Mouse (Mus musculus) liver, embryonic 13.5 days (tissue): ENCODE results near the gene Plekha6. TPM values are rescaled to one million over a fixed set of nuclear protein-coding genes. Genes with fewer than 3 reads are reported as not detected.

ENCODE experiments used
- ATAC-seq: fragments of 200-750 bp; cut with Nextera tagmentation; 2 replicates; pipeline ENCODE4 v1.8.0; 2017; ENCODE audit warnings: low read depth, mild to moderate bottlenecking, moderate number of reproducible peaks, moderate library complexity
- DNase-seq: peaks from one replicate; pipeline ENCODE4 v3.0.0; 2022
- H3K27ac ChIP-seq: fragments of 300-500 bp; sonication (generic); 2 replicates; pipeline ENCODE4 v1.5.1; 2015; ENCODE audit warnings: moderate library complexity, mild to moderate bottlenecking, inconsistent platforms
- H3K27me3 ChIP-seq: fragments of 300-500 bp; sonication (generic); 2 replicates; pipeline ENCODE4 v1.6.1; 2015; ENCODE audit warnings: mild to moderate bottlenecking, inconsistent platforms
- H3K36me3 ChIP-seq: fragments of 300-500 bp; sonication (generic); 2 replicates; pipeline ENCODE4 v1.6.1; 2015; ENCODE audit warnings: mild to moderate bottlenecking, inconsistent platforms
- H3K4me1 ChIP-seq: fragments of 300-500 bp; sonication (generic); replicated peaks from 2 replicates; pipeline ENCODE4 v1.6.1; 2015; ENCODE audit warnings: inconsistent platforms
- H3K4me2 ChIP-seq: fragments of 300-500 bp; sonication (generic); 2 replicates; pipeline ENCODE4 v1.6.1; 2015; ENCODE audit warnings: inconsistent platforms, mild to moderate bottlenecking, moderate library complexity
- H3K4me3 ChIP-seq: fragments of 300-500 bp; sonication (generic); replicated peaks from 2 replicates; pipeline ENCODE4 v1.5.1; 2015; ENCODE audit warnings: mild to moderate bottlenecking, inconsistent platforms
- H3K9ac ChIP-seq: fragments of 300-500 bp; sonication (generic); 2 replicates; pipeline ENCODE4 v1.6.1; 2015; ENCODE audit warnings: mild to moderate bottlenecking, inconsistent platforms
- H3K9me3 ChIP-seq: fragments of 300-500 bp; sonication (generic); replicated peaks from 2 replicates; pipeline ENCODE4 v1.6.1; 2016; ENCODE audit warnings: inconsistent platforms
- WGBS: fragments of 180-500 bp; shearing (Covaris S2); methylation state at CpG from one replicate; pipeline ENCODE4 v1.1.7; 2015; ENCODE audit not compliant: insufficient replicate concordance; 5-methylcytosine and 5-hydroxymethylcytosine counted together
- polyA plus RNA-seq: library from polyadenylated mRNA; unstranded; fragments of >200 nt; fragmentation: Nextera tagmentation; extraction: Ambion mirVana; gene quantifications from 2 replicates; pipeline ENCODE4 v1.2.1, GENCODE M21; 2015

Gene Plekha6
- polyA plus RNA-seq, 1 experiment from 2014 or later, result 1.9 TPM

DNA sequence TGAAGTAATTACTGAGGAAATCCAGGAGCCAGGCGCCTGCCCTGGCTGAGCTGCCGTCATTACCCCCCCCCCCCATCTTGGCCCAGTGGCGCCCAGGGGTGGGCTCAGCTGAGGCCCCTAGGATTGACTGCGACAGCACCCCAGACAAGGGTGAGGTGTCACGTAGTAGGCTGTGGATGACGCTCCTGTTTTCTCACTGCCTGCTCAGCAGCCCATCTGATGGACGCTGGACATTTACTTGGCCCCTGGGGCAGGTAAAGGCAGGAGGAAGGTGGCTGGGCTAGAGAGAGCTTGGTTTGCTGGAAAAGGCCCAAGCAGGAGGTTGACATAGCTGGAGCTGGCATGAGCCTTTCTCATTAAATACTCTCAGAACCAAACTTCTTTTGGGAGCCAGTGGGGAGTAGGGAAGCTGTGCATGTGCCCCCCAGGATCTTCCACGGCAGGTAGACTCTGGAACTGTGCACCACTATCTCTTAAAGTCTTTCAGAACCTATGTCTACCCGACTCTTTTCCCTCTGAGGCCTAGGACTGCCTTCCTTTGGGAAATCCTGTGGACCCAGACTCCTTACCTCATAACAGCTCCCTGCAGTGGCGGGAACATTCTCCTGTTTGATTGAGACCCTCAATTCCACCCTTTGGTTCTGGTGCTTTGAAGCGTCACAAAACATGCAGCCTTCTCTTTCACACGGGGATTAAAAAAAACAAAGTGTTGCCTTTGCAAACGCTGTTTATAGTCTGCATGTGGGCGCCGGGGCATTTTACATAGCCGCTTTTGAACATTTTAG is 19.3 kb downstream of the Plekha6 start:
- Histone ChIP-seq H3K36me3 (no peaks in the 10 kb centered on the region), H3K4me3 (no peak overlapping the region), H3K9me3 (no peaks in the 10 kb centered on the region), H3K27ac (no peak overlapping the region), H3K4me2 (no peak overlapping the region), H3K27me3 (peaks cover 53% of the 10 kb centered on the region), H3K4me1 (peaks cover 10% of the 10 kb centered on the region), H3K9ac (no peak overlapping the region)
- ATAC-seq, result no peak
- no peak for DNase-seq
- 41% methylated on average over 16 of the region's 16 CpGs for WGBS

DNA sequence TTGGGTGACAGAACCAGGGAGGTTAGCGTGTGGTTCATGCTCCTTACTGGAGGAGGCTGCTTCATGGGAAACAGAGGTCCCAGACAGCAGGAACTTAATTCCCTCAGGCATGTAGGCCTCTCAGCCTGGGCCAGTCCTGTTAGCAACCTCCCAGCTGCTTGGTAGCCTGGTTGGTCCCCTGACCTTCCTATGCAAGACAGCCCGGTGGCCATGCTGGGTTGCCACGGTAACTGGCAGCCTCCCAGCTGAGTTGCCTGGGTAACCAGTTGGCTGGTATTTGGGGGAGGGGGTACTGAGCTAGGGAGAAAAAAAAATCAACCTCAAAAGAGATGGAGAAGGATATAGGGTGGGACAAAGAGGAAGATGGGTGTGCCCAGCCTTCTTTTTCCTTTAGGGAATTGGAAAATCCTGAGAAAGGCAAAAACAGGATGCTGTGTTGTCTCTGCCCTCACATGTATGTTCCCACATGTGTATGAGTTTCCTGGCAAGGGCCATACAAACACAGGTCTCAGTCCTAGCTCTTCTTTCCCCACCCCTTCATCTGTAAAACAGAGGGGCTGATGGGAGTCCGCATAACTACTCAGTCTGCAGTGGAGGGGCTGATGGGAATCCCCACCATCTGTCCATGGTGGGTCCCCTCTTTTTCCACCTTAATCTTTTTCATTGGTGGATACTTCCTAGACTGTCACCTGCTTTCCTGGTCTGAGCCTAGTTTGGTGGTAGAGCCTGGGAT is 24.1 kb downstream of the Plekha6 start:
- no peaks in the 10 kb centered on the region for H3K36me3 ChIP-seq
- H3K9ac ChIP-seq, result no peak overlapping the region
- no peak for ATAC-seq
- H3K27ac ChIP-seq, result no peak overlapping the region
- no peak for DNase-seq
- H3K4me2 ChIP-seq, result no peak overlapping the region
- peaks cover 11% of the 10 kb centered on the region for H3K27me3 ChIP-seq
- 26% methylated on average over 4 of the region's 4 CpGs for WGBS
- H3K4me3 ChIP-seq, result no peak overlapping the region
- no peaks in the 10 kb centered on the region for H3K9me3 ChIP-seq
- H3K4me1 ChIP-seq, result no peaks in the 10 kb centered on the region

- Histone ChIP-seq H3K4me2 (no peak overlapping the region), H3K4me3 (no peak overlapping the region), H3K9ac (no peak overlapping the region), H3K27ac (no peak overlapping the region), H3K27me3 (peaks cover 5% of the 10 kb centered on the region), H3K4me1 (no peaks in the 10 kb centered on the region), H3K9me3 (no peaks in the 10 kb centered on the region), H3K36me3 (no peaks in the 10 kb centered on the region)
- DNase-seq, result no peak
- no peak for ATAC-seq
- WGBS, result 67% methylated on average over 8 of the region's 8 CpGs
Observed at GRCm38 (mm10) chr1:133188719-133189118, 24.7 kb downstream of the Plekha6 start.

DNA sequence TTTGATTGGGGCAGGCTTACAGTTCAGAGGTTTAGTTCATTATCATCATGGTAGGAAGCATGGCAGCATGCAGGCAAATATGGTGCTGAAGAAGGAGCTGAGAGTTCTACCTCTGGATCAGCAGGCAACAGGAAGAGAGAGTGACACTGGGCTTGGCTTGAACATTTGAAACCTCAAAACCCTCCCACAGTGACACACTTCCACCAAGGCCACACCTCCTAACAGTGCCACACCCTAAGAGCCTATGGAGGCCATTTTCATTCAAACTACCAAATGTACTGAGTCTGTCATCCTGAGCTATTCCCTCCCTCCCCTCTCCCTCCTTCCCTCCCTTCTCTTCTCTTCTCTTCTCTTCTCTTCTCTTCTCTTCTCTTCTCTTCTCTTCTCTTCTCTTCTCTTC is 25.5 kb downstream of the Plekha6 start:
- H3K36me3 ChIP-seq, result no peaks in the 10 kb centered on the region
- no peak overlapping the region for H3K27ac ChIP-seq
- no peak overlapping the region for H3K4me2 ChIP-seq
- peaks cover 4% of the 10 kb centered on the region for H3K27me3 ChIP-seq
- H3K4me1 ChIP-seq, result no peaks in the 10 kb centered on the region
- DNase-seq (no peak), ATAC-seq (no peak)
- no peak overlapping the region for H3K9ac ChIP-seq
- H3K4me3 ChIP-seq, result no peak overlapping the region
- no peaks in the 10 kb centered on the region for H3K9me3 ChIP-seq

GRCm38 (mm10) chr1:133190550-133190949 is 26.5 kb downstream of the Plekha6 start:
- ATAC-seq, result no peak
- Histone ChIP-seq H3K4me1 (no peaks in the 10 kb centered on the region), H3K36me3 (no peaks in the 10 kb centered on the region), H3K27me3 (peaks cover 4% of the 10 kb centered on the region), H3K4me3 (no peak overlapping the region), H3K9me3 (no peaks in the 10 kb centered on the region), H3K4me2 (no peak overlapping the region), H3K27ac (no peak overlapping the region), H3K9ac (no peak overlapping the region)
- 57% methylated on average over 9 of the region's 9 CpGs for WGBS
- DNase-seq, result no peak

DNA sequence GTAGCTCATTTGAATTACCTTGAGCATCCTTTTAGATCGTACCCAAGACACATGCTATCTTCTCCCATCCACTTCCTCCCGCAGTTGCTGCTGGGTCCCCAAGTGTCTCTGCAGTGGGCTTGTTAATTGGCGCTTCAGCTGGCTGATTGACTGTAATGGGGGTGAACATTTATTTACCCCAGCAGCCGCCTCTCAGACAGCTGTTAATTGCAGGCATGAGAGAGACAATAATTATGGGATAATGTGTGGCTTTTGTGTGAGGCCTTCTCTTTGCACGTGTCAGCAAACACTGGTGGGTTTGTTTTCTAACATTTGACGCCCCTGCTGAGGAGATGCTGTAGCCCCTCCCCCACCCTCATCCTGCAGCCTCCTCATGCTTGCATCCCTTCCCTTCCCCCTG is 32.2 kb downstream of the Plekha6 start:
- Histone ChIP-seq H3K36me3 (no peaks in the 10 kb centered on the region), H3K9ac (no peak overlapping the region), H3K4me1 (no peaks in the 10 kb centered on the region), H3K9me3 (no peaks in the 10 kb centered on the region), H3K4me3 (no peak overlapping the region), H3K27me3 (peaks cover 16% of the 10 kb centered on the region; the same call in 1 of the 2 replicates), H3K4me2 (no peak overlapping the region), H3K27ac (no peak overlapping the region)
- no peak for DNase-seq
- 38% methylated on average over 6 of the region's 6 CpGs for WGBS
- no peak for ATAC-seq

DNA sequence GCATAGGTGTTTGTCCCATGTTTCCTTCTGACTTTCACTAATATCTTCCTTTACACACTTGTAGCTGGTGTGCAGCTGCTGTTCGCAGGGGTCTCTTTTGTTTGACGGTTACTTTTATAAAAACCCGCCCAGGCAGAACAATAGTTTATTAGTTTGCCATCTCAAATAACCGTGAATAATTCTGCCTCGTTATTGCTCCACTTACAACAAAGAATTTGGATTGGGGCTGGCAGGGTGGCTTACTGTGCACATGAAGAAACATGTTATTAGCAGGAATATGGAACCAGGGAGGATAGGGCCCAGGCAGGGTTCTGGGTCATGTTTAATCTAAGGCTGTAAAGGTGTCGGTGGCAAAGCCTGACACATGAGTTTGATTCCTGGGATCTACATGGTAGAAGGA is 33.3 kb downstream of the Plekha6 start:
- Histone ChIP-seq H3K4me3 (no peak overlapping the region), H3K36me3 (no peaks in the 10 kb centered on the region), H3K27ac (no peak overlapping the region), H3K9ac (no peak overlapping the region), H3K9me3 (no peaks in the 10 kb centered on the region), H3K4me2 (no peak overlapping the region), H3K27me3 (peaks cover 15% of the 10 kb centered on the region; the same call in 1 of the 2 replicates), H3K4me1 (no peaks in the 10 kb centered on the region)
- ATAC-seq (no peak), DNase-seq (no peak)
- 67% methylated on average over 6 of the region's 6 CpGs for WGBS

DNA sequence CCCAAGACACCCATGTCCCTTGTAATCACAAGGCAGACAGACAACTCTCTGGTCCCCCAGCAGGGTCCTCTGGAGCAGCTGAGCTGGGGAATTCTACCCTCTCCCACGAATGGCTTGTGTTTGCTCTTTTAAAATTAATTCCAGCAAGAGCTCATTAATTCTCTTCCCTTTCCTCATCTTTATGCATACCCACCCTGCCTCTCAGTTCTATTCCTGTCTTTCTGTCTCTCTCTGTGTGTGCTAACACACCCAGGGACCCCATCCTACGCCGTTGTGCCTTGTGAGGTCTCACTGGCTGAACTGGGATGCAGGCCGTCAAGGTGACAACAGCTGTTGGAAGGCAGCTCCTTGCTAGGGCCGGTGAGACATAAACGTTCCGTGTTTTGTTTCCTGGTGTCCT is 35.7 kb downstream of the Plekha6 start:
- no peak overlapping the region for H3K27ac ChIP-seq

GRCm38 (mm10) chr1:133201499-133201898 is 37.5 kb downstream of the Plekha6 start:
- H3K4me1 ChIP-seq, result peaks cover 15% of the 10 kb centered on the region; the same call in 1 of the 2 replicates
- no peak for ATAC-seq
- no peak overlapping the region for H3K27ac ChIP-seq
- no peak overlapping the region for H3K9ac ChIP-seq
- 23% methylated on average over 4 of the region's 4 CpGs for WGBS
- H3K36me3 ChIP-seq, result no peaks in the 10 kb centered on the region
- H3K9me3 ChIP-seq, result no peaks in the 10 kb centered on the region
- no peak overlapping the region for H3K4me2 ChIP-seq
- peaks cover 19% of the 10 kb centered on the region; the same call in 1 of the 2 replicates for H3K27me3 ChIP-seq
- H3K4me3 ChIP-seq, result no peak overlapping the region
- no peak for DNase-seq

More for the DNA sequence above, 35.7 kb downstream of the Plekha6 start:
- H3K4me3 ChIP-seq, result no peak overlapping the region
- H3K36me3 ChIP-seq, result no peaks in the 10 kb centered on the region
- H3K4me1 ChIP-seq, result 0 out of 2 replicates have a peak, but pooled peaks cover 9% of the 10 kb centered on the region
- H3K27me3 ChIP-seq, result peaks cover 16% of the 10 kb centered on the region; the same call in 1 of the 2 replicates
- no peaks in the 10 kb centered on the region for H3K9me3 ChIP-seq
- no peak overlapping the region for H3K4me2 ChIP-seq
- no peak for DNase-seq
- no peak for ATAC-seq
- no peak overlapping the region for H3K9ac ChIP-seq
- 73% methylated on average over 7 of the region's 7 CpGs for WGBS

GRCm38 (mm10) chr1:133203701-133204100 is 39.7 kb downstream of the Plekha6 start:
- H3K27me3 ChIP-seq, result peaks cover 17% of the 10 kb centered on the region; the same call in 1 of the 2 replicates
- no peak overlapping the region for H3K4me2 ChIP-seq
- H3K9me3 ChIP-seq, result no peaks in the 10 kb centered on the region
- H3K4me1 ChIP-seq, result peaks cover 15% of the 10 kb centered on the region; the same call in 1 of the 2 replicates
- no peak overlapping the region for H3K27ac ChIP-seq
- DNase-seq (no peak), ATAC-seq (no peak)
- no peak overlapping the region for H3K9ac ChIP-seq
- H3K4me3 ChIP-seq, result no peak overlapping the region
- WGBS, result 34% methylated on average over 2 of the region's 2 CpGs
- H3K36me3 ChIP-seq, result no peaks in the 10 kb centered on the region

DNA sequence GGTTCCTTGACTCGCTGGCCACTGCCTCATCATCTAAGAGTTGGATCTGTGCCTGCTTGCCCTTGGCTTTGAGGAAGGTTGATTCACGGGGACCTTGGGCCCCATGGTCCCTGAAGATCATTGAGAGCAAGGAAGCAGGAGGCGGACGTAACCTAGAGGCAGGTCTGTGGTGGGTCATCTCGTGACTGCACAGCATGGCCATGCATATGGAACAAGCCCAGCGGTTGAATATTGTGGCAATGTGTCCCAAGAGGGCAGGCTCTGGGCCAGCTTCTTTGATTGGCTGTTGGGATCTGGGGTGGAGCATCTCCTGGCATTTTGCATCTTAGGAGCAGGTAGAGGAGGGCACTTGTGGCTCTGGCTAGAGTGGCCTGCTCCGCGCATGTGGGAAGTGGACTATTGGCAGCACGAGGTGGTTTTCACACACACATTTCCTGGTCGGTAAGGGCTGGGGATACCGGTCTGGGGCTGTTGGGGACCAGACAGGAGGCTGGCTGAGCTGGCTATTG is 40.4 kb downstream of the Plekha6 start:
- WGBS, result 51% methylated on average over 11 of the region's 11 CpGs
- no peak overlapping the region for H3K9ac ChIP-seq
- H3K27ac ChIP-seq, result no peak overlapping the region
- H3K4me1 ChIP-seq, result peaks cover 15% of the 10 kb centered on the region; the same call in 1 of the 2 replicates
- H3K27me3 ChIP-seq, result peaks cover 21% of the 10 kb centered on the region; the same call in 1 of the 2 replicates
- no peak overlapping the region for H3K4me3 ChIP-seq
- DNase-seq (no peak), ATAC-seq (no peak)
- H3K9me3 ChIP-seq, result no peaks in the 10 kb centered on the region
- H3K4me2 ChIP-seq, result no peak overlapping the region
- no peaks in the 10 kb centered on the region for H3K36me3 ChIP-seq
